Mouse (Mus musculus): ENCODE results near the gene Eif4e2. TPM values are rescaled to one million over a fixed set of nuclear protein-coding genes. Genes with fewer than 3 reads are reported as not detected.

Gene Eif4e2
- polyA plus RNA-seq, 1 experiment from 2014 or later: 149 TPM

- H3K9ac ChIP-seq: no peak within 1 kb of the TSS
- H3K4me3 ChIP-seq (replicated peaks): no peak within 1 kb of the TSS
- 86% methylated on average over 7 of the region's 7 CpGs for WGBS
- no peak within 1 kb of the TSS for H3K27ac ChIP-seq
- H3K27me3 ChIP-seq (replicated peaks): peaks cover 17% of the 10 kb centered on the region; the same call in 1 of the 2 replicates
- H3K36me3 ChIP-seq: no peaks in the 10 kb centered on the region
- H3K4me1 ChIP-seq: no peaks in the 10 kb centered on the region
- no peak within 1 kb of the TSS for H3K4me2 ChIP-seq
- no peaks in the 10 kb centered on the region for H3K9me3 ChIP-seq
- ATAC-seq (ENCODE audit: insufficient read depth, low FRiP score, low read depth): no peak
Measured at GRCm38 (mm10) chr1:87204465-87204864, 9.2 kb upstream of the Eif4e2 start, which contains the start of gene Chrng. Chrng (plus strand) TSS chr1:87204657.

- Histone ChIP-seq H3K27ac (no peak overlapping the region), H3K4me3 (replicated peaks) (no peak overlapping the region), H3K4me2 (no peak overlapping the region), H3K4me1 (no peaks in the 10 kb centered on the region), H3K9ac (no peak overlapping the region), H3K9me3 (no peaks in the 10 kb centered on the region), H3K36me3 (no peaks in the 10 kb centered on the region), H3K27me3 (replicated peaks) (peaks cover 17% of the 10 kb centered on the region; the same call in 1 of the 2 replicates)
- no peak for ATAC-seq (ENCODE audit: insufficient read depth, low FRiP score, low read depth)
- WGBS: 52% methylated on average over 6 of the region's 6 CpGs
Measured at GRCm38 (mm10) chr1:87205038-87205437, 8.7 kb upstream of the Eif4e2 start.

GRCm38 (mm10) chr1:87205502-87205901 is 8.2 kb upstream of the Eif4e2 start:
- Histone ChIP-seq H3K4me3 (replicated peaks) (no peak overlapping the region), H3K27ac (no peak overlapping the region), H3K4me1 (no peaks in the 10 kb centered on the region), H3K27me3 (replicated peaks) (peaks cover 17% of the 10 kb centered on the region; the same call in 1 of the 2 replicates), H3K9me3 (no peaks in the 10 kb centered on the region), H3K36me3 (no peaks in the 10 kb centered on the region), H3K4me2 (no peak overlapping the region), H3K9ac (no peak overlapping the region)
- 33% methylated on average over 3 of the region's 3 CpGs for WGBS
- ATAC-seq (ENCODE audit: insufficient read depth, low FRiP score, low read depth): no peak

GRCm38 (mm10) chr1:87206339-87206738 is 7.4 kb upstream of the Eif4e2 start:
- H3K4me1 ChIP-seq: no peaks in the 10 kb centered on the region
- ATAC-seq (ENCODE audit: insufficient read depth, low FRiP score, low read depth): no peak
- H3K27me3 ChIP-seq (replicated peaks): peaks cover 17% of the 10 kb centered on the region; the same call in 1 of the 2 replicates
- no peak overlapping the region for H3K4me3 ChIP-seq (replicated peaks)
- no peak overlapping the region for H3K9ac ChIP-seq
- H3K27ac ChIP-seq: no peak overlapping the region
- 17% methylated on average over 17 of the region's 17 CpGs for WGBS
- no peaks in the 10 kb centered on the region for H3K36me3 ChIP-seq
- no peaks in the 10 kb centered on the region for H3K9me3 ChIP-seq
- H3K4me2 ChIP-seq: no peak overlapping the region

- Histone ChIP-seq H3K36me3 (no peaks in the 10 kb centered on the region), H3K27ac (no peak overlapping the region), H3K4me1 (peaks cover 17% of the 10 kb centered on the region), H3K9ac (no peak overlapping the region), H3K9me3 (no peaks in the 10 kb centered on the region), H3K4me2 (no peak overlapping the region), H3K27me3 (replicated peaks) (peaks cover 14% of the 10 kb centered on the region; the same call in 1 of the 2 replicates), H3K4me3 (replicated peaks) (no peak overlapping the region)
- no peak for ATAC-seq (ENCODE audit: insufficient read depth, low FRiP score, low read depth)
- 83% methylated on average over 4 of the region's 4 CpGs for WGBS
Measured at GRCm38 (mm10) chr1:87211431-87211830, 2.3 kb upstream of the Eif4e2 start.

- H3K36me3 ChIP-seq: peaks cover 8% of the 10 kb centered on the region
- H3K9me3 ChIP-seq: no peaks in the 10 kb centered on the region
- ATAC-seq (ENCODE audit: insufficient read depth, low FRiP score, low read depth): no peak
- H3K4me1 ChIP-seq: peaks cover 17% of the 10 kb centered on the region
- H3K9ac ChIP-seq: peak overlapping the region; percentile 97; the same call in 1 of the 2 replicates
- peak overlapping the region; percentile 99; the same call in 1 of the 2 replicates for H3K27ac ChIP-seq
- WGBS: 18% methylated on average over 4 of the region's 4 CpGs
- peak overlapping the region; percentile 93 for H3K4me3 ChIP-seq (replicated peaks)
- H3K4me2 ChIP-seq: peak overlapping the region; percentile 71
- H3K27me3 ChIP-seq (replicated peaks): no peaks in the 10 kb centered on the region
Measured at GRCm38 (mm10) chr1:87214748-87215147, 1.0 kb downstream of the Eif4e2 start.

- no peak overlapping the region for H3K4me2 ChIP-seq
- peaks cover 32% of the 10 kb centered on the region for H3K36me3 ChIP-seq
- peaks cover 15% of the 10 kb centered on the region for H3K4me1 ChIP-seq
- H3K9me3 ChIP-seq: no peaks in the 10 kb centered on the region
- no peak overlapping the region for H3K4me3 ChIP-seq (replicated peaks)
- no peaks in the 10 kb centered on the region for H3K27me3 ChIP-seq (replicated peaks)
- 52% methylated on average over 3 of the region's 3 CpGs for WGBS
- no peak overlapping the region for H3K27ac ChIP-seq
- no peak overlapping the region for H3K9ac ChIP-seq
- no peak for ATAC-seq (ENCODE audit: insufficient read depth, low FRiP score, low read depth)
Measured at GRCm38 (mm10) chr1:87217938-87218337, 4.2 kb downstream of the Eif4e2 start.

- Histone ChIP-seq H3K4me3 (replicated peaks) (no peak overlapping the region), H3K4me1 (no peaks in the 10 kb centered on the region), H3K36me3 (peaks cover 67% of the 10 kb centered on the region), H3K27ac (no peak overlapping the region), H3K4me2 (no peak overlapping the region), H3K27me3 (replicated peaks) (no peaks in the 10 kb centered on the region), H3K9me3 (no peaks in the 10 kb centered on the region), H3K9ac (no peak overlapping the region)
- ATAC-seq (ENCODE audit: insufficient read depth, low FRiP score, low read depth): no peak
- 94% methylated on average over 8 of the region's 8 CpGs for WGBS
Measured at GRCm38 (mm10) chr1:87225739-87226138, 12.0 kb downstream of the Eif4e2 start.

- Histone ChIP-seq H3K36me3 (peaks cover 64% of the 10 kb centered on the region), H3K4me2 (no peak overlapping the region), H3K4me3 (replicated peaks) (no peak overlapping the region), H3K9me3 (no peaks in the 10 kb centered on the region), H3K4me1 (no peaks in the 10 kb centered on the region), H3K9ac (no peak overlapping the region), H3K27ac (no peak overlapping the region), H3K27me3 (replicated peaks) (no peaks in the 10 kb centered on the region)
- ATAC-seq (ENCODE audit: insufficient read depth, low FRiP score, low read depth): no peak
- WGBS: 94% methylated on average over 1 of the region's 1 CpGs
Measured at GRCm38 (mm10) chr1:87226409-87227159, 12.9 kb downstream of the Eif4e2 start.

DNA sequence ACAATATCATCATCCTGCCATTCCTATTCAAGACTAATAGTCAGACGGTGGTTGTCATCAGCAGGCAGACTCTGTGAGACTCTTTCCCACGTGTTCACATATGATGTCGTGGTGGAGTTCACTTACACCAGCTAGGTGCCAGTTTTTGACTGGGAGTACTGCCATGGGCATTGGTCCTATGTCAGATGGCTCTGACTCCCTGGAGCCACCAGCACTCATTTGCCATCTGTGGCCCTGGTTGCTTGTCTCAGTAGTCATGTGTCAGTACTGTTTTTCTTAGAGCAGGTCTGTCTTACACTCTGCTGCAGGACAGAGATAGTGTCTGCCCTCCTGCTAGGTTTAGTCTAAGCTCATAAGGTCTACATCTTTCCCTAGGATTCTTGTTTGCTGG is 13.4 kb downstream of the Eif4e2 start:
- WGBS: 90% methylated on average over 3 of the region's 3 CpGs
- Histone ChIP-seq H3K27me3 (replicated peaks) (no peaks in the 10 kb centered on the region), H3K9ac (no peak overlapping the region), H3K27ac (no peak overlapping the region), H3K4me2 (no peak overlapping the region), H3K36me3 (peaks cover 59% of the 10 kb centered on the region), H3K4me3 (replicated peaks) (no peak overlapping the region), H3K4me1 (no peaks in the 10 kb centered on the region), H3K9me3 (no peaks in the 10 kb centered on the region)
- no peak for ATAC-seq (ENCODE audit: insufficient read depth, low FRiP score, low read depth)

DNA sequence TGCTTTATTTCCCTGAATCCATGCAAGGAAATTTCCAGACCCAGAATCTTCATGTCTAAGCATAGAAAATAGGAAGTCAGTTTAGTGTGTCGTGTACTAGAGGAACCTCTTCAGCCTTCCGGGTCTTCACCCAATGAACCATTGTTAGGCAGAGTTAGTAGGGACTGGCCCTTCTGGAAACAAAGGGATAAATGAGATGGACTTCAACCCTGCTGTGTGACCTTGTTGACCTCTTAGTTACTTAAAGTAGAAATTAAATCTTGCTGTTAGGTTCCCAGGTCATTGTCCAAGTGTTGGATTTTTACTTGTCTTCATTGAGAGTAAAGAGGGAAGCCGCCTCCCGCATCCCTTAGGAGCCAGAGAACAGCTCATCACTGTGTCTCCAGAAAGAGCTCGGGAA is 16.9 kb downstream of the Eif4e2 start:
- no peaks in the 10 kb centered on the region for H3K4me1 ChIP-seq
- no peak overlapping the region for H3K27ac ChIP-seq
- H3K36me3 ChIP-seq: peaks cover 35% of the 10 kb centered on the region
- no peak overlapping the region for H3K9ac ChIP-seq
- WGBS: 84% methylated on average over 5 of the region's 5 CpGs
- ATAC-seq (ENCODE audit: insufficient read depth, low FRiP score, low read depth): no peak
- no peaks in the 10 kb centered on the region for H3K9me3 ChIP-seq
- no peaks in the 10 kb centered on the region for H3K27me3 ChIP-seq (replicated peaks)
- no peak overlapping the region for H3K4me3 ChIP-seq (replicated peaks)
- H3K4me2 ChIP-seq: no peak overlapping the region

DNA sequence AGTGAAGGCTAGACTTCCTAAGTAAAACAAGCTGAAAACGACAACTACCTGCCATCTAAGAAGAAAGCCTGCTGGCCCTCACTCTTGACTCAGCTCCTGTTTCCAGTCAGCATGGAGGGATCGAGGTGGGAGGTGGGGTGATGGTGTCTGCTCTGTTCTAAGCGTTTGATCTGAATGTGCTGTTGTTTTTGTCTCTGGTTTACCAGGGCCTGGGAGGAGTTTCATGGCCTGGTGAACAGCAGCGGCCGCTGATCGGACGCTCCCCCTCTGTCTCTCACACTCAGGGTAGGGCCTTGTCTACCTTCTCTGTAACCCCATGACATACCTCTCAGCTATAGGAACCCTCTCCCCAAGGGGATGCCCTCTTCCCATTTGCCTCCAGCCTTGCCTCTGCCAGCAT is 18.5 kb downstream of the Eif4e2 start:
- 84% methylated on average over 7 of the region's 7 CpGs for WGBS
- Histone ChIP-seq H3K9ac (no peak overlapping the region), H3K9me3 (no peaks in the 10 kb centered on the region), H3K27ac (no peak overlapping the region), H3K27me3 (replicated peaks) (no peaks in the 10 kb centered on the region), H3K36me3 (peaks cover 21% of the 10 kb centered on the region), H3K4me2 (no peak overlapping the region), H3K4me3 (replicated peaks) (no peak overlapping the region), H3K4me1 (no peaks in the 10 kb centered on the region)
- no peak for ATAC-seq (ENCODE audit: insufficient read depth, low FRiP score, low read depth)
